Mouse (Mus musculus) embryonic facial prominence, embryonic 10.5 days (tissue): Measurements from ENCODE around the gene Dab2ip. TPM values are rescaled to one million over a fixed set of nuclear protein-coding genes. Genes with fewer than 3 reads are reported as not detected.
A peak's percentile ranks its signal among the peaks of the same experiment; 100 is the strongest.

Experiments
- DNase-seq: peaks from one replicate; pipeline ENCODE4 v3.0.0-alpha.2; 2017; ENCODE audit warnings: low spot score
- H3K27ac ChIP-seq: fragments of 300-500 bp; sonication (generic); replicated peaks from 2 replicates; pipeline ENCODE4 v1.5.1; 2016; ENCODE audit warnings: mild to moderate bottlenecking
- H3K27me3 ChIP-seq: fragments of 300-500 bp; sonication (generic); replicated peaks from 2 replicates; pipeline ENCODE4 v1.6.1; 2016; ENCODE audit warnings: low read depth, mild to moderate bottlenecking; ENCODE audit not compliant: poor library complexity, severe bottlenecking
- H3K36me3 ChIP-seq: fragments of 300-500 bp; sonication (generic); replicated peaks from 2 replicates; pipeline ENCODE4 v1.6.1; 2016; ENCODE audit warnings: mild to moderate bottlenecking, moderate library complexity
- H3K4me1 ChIP-seq: fragments of 300-500 bp; sonication (generic); 2 replicates; pipeline ENCODE4 v1.6.1; 2016
- H3K4me3 ChIP-seq: fragments of 300-500 bp; sonication (generic); 2 replicates; pipeline ENCODE4 v1.5.1; 2016; ENCODE audit warnings: mild to moderate bottlenecking, moderate library complexity
- H3K9me3 ChIP-seq: fragments of 300-500 bp; sonication (generic); 2 replicates; pipeline ENCODE4 v1.6.1; 2016; ENCODE audit warnings: mild to moderate bottlenecking
- WGBS: fragments of 180-500 bp; shearing (Covaris S2); methylation state at CpG from one replicate; pipeline ENCODE4 v1.1.7; 2016; 5-methylcytosine and 5-hydroxymethylcytosine counted together
- polyA plus RNA-seq: library from polyadenylated mRNA; unstranded; fragments of >200 nt; fragmentation: Nextera tagmentation; extraction: Ambion mirVana; gene quantifications from 2 replicates; pipeline ENCODE4 v1.2.1, GENCODE M21; 2016

The Dab2ip gene
- polyA plus RNA-seq, 1 experiment from 2014 or later, result 34.7 TPM

DNA sequence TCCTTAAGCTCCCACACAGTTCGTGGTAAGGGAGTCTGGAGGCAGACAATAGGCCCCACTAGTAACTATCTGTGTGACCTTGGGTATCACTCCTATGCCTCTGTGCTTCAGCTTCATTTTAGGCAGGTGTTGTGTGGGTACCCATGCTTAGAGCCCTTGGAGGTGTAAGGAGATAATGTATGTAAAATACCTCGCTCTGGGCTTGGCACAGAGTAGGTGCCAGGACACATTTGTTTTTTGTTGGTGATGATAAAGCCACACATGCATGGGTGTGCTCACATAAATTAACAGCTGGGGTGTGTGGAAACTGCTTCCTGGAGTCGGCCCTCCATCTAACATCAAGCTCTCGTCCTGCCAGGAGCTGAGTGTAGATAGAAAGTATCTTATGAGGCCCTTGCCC is 130.1 kb downstream of the Dab2ip start:
- H3K27ac ChIP-seq, result no peak overlapping the region
- no peak overlapping the region for H3K4me3 ChIP-seq
- H3K36me3 ChIP-seq, result peaks cover 26% of the 10 kb centered on the region
- H3K27me3 ChIP-seq, result no peaks in the 10 kb centered on the region
- DNase-seq, result no peak
- WGBS, result 76% methylated on average over 4 of the region's 4 CpGs
- no peaks in the 10 kb centered on the region for H3K9me3 ChIP-seq
- peaks cover 81% of the 10 kb centered on the region for H3K4me1 ChIP-seq

GRCm38 (mm10) chr2:35688581-35688980 is 130.5 kb downstream of the Dab2ip start:
- DNase-seq, result no peak
- 92% methylated on average over 5 of the region's 5 CpGs for WGBS
- Histone ChIP-seq H3K4me1 (peaks cover 81% of the 10 kb centered on the region), H3K27me3 (no peaks in the 10 kb centered on the region), H3K4me3 (no peak overlapping the region), H3K36me3 (peaks cover 27% of the 10 kb centered on the region), H3K27ac (no peak overlapping the region), H3K9me3 (no peaks in the 10 kb centered on the region)

GRCm38 (mm10) chr2:35689881-35690280 is 131.8 kb downstream of the Dab2ip start:
- no peaks in the 10 kb centered on the region for H3K9me3 ChIP-seq
- peaks cover 87% of the 10 kb centered on the region for H3K4me1 ChIP-seq
- H3K27me3 ChIP-seq, result no peaks in the 10 kb centered on the region
- H3K4me3 ChIP-seq, result no peak overlapping the region
- no peak for DNase-seq
- 74% methylated on average over 2 of the region's 2 CpGs for WGBS
- peaks cover 27% of the 10 kb centered on the region for H3K36me3 ChIP-seq
- no peak overlapping the region for H3K27ac ChIP-seq

DNA sequence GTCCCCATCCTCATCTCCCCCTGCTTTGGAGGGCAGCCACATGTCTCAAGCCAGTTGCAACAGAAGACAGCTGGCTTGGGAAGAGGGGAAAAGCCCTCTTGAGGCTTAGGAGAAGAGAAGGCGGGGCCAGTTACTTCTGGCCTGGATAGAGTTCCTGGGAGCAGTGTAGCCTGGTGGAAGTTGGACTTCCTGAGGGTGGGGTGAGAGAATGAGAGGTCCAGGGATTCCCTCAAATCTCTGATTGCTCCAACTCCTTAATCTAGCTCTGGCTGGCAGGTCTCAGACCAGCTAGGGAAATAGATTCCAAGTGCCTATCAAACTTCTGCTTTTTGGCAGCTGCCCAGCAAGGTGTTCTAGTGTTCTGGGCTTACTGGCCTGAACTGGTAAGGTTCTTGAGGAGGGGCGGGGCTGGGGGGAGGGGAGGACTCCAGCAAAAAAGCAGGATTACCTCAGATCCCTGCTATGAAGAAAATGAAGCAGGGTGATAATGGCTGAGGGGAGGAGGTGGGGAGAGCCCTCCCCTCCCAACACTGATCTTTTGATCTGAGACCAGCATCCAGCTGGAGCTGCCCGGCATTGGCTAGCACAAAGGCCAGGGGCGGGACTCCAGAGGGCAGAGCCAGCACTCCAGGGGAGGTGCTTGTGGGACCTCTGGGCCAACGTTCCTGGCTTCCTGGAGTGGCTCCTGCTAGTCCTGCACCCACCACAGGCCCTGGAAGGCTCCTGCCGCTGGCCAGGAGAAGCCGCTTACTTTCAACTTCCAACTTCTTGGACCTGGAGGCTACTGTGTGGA is 133.4 kb downstream of the Dab2ip start:
- Histone ChIP-seq H3K27me3 (no peaks in the 10 kb centered on the region), H3K4me3 (peak overlapping the region; percentile 18; the same call in 1 of the 2 replicates), H3K4me1 (peaks cover 96% of the 10 kb centered on the region), H3K36me3 (peaks cover 17% of the 10 kb centered on the region), H3K9me3 (no peaks in the 10 kb centered on the region), H3K27ac (peak overlapping the region; percentile 76)
- 18% methylated on average over 7 of the region's 7 CpGs for WGBS
- peak; percentile 79 for DNase-seq

GRCm38 (mm10) chr2:35692272-35692900 is 134.3 kb downstream of the Dab2ip start:
- Histone ChIP-seq H3K4me1 (peaks cover 97% of the 10 kb centered on the region), H3K27me3 (no peaks in the 10 kb centered on the region), H3K36me3 (peaks cover 10% of the 10 kb centered on the region; the same call in 1 of the 2 replicates), H3K27ac (peak overlapping the region; percentile 76), H3K9me3 (no peaks in the 10 kb centered on the region), H3K4me3 (0 out of 2 replicates have a peak overlapping the region, but pooled peaks have one; percentile 18)
- DNase-seq, result no peak
- WGBS, result 89% methylated on average over 11 of the region's 11 CpGs

DNA sequence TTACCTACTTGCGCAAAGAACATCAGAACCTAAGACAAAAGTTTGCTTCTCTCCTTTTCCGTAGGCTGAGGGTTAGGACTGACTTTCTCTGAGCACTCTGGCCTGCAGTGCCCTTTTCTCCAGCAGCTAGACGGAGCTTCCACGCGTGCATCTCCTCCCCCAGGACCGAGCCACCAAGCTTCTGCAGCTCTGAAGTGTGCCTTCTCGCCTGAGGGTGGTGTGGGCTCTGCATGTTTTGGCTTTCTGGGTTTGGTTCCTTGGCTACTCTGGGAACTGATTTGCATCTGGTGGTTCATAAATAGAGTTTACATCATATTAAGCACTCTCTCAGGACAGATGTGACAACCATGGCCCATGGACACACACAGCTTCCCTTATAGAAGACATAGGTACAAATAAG is 135.0 kb downstream of the Dab2ip start:
- H3K9me3 ChIP-seq, result no peaks in the 10 kb centered on the region
- 84% methylated on average over 7 of the region's 7 CpGs for WGBS
- no peaks in the 10 kb centered on the region for H3K27me3 ChIP-seq
- no peak overlapping the region for H3K27ac ChIP-seq
- DNase-seq, result no peak
- H3K4me3 ChIP-seq, result no peak overlapping the region
- H3K36me3 ChIP-seq, result peaks cover 10% of the 10 kb centered on the region; the same call in 1 of the 2 replicates
- H3K4me1 ChIP-seq, result peaks cover 99% of the 10 kb centered on the region

DNA sequence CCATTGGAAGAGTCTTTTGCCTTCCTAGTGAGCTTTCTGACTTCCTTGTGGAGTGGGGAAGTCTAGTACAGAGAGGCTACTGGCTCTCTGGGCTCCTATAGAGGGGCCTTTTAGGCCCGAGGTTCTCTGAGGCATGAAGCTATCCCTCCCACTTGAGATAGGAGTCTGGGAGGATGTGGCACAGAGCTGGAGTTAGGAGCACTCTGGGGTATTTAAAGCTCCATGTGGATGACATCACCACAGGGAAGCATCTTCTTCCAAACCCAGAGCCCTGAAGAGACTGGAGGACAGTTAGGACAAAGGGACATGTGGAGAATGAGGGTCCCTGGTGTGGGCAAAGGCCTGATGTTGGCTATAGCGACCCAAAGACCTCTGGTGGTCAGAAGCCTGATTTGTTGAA is 136.0 kb downstream of the Dab2ip start:
- H3K27me3 ChIP-seq, result no peaks in the 10 kb centered on the region
- H3K4me3 ChIP-seq, result no peak overlapping the region
- H3K36me3 ChIP-seq, result peaks cover 3% of the 10 kb centered on the region; the same call in 1 of the 2 replicates
- no peaks in the 10 kb centered on the region for H3K9me3 ChIP-seq
- WGBS, result 66% methylated on average over 2 of the region's 2 CpGs
- DNase-seq, result no peak
- peaks cover 99% of the 10 kb centered on the region for H3K4me1 ChIP-seq
- H3K27ac ChIP-seq, result no peak overlapping the region; the same call in 1 of the 2 replicates

DNA sequence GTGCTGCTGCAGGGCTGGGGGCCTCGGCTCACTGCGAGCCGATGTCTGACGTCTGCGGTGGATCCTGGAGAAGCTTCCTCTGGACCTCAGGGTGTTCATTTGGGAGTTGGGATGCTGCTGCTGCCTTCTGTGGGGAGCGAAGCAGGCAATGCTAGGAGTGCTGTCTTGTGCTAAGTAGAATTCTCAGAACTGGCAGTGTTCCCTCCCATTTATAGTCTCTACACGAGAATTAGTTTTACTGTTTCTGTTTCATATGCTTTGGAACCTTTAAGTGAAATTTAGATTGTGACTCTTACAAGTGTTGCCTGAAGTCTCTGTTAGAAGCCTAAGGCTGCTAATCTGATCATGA is 138.1 kb downstream of the Dab2ip start:
- H3K36me3 ChIP-seq, result 0 out of 2 replicates have a peak, but pooled peaks cover 3% of the 10 kb centered on the region
- no peak overlapping the region for H3K4me3 ChIP-seq
- no peaks in the 10 kb centered on the region for H3K27me3 ChIP-seq
- H3K9me3 ChIP-seq, result no peaks in the 10 kb centered on the region
- peak overlapping the region; percentile 79 for H3K27ac ChIP-seq
- H3K4me1 ChIP-seq, result peaks cover 99% of the 10 kb centered on the region
- WGBS, result 69% methylated on average over 7 of the region's 7 CpGs
- DNase-seq, result no peak

DNA sequence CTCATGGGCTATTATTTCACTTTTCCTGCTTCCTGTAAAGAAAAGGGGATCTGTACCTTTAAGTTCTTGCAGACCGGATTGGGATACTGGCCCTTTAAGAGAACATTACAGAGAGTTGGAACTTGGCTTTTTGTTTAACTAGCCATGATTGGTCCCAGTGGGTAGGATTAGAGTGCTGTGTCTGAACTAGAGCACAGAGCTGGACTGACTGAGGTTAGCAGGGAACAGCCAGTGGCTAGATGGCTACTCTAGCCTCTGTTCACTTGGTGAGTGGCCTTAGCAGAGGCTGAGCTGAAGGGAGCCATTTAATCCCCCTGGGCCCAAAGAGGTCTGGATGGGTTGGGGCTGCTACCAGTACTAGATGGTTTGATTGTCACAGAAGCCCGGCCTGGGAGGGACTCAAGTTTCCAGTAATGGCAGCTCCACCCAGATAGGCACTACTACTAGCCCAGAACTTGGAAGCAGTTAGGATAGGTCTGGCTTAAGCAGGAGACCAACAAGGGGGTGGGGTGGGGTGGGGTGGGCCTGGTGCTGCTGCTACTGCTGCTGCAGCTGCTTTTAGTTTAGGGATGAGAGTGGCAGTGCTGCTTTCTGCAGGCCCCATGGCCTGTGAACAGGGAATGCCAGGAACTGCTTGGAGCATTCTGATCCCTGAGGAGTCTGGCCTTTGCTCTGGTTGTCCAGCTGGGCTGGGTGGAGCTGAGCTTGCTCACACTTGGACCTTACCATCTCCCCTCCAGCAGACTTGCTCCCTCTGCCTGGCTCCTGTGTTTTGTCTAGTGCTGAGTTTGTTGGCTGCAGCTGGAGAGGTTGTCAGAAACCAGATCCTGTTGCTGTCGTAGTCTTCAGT is 138.7 kb downstream of the Dab2ip start:
- Histone ChIP-seq H3K27ac (peak overlapping the region; percentile 79), H3K27me3 (no peaks in the 10 kb centered on the region), H3K4me1 (peaks cover 98% of the 10 kb centered on the region), H3K36me3 (peaks cover 6% of the 10 kb centered on the region), H3K9me3 (no peaks in the 10 kb centered on the region), H3K4me3 (peak overlapping the region; percentile 40)
- DNase-seq, result peak; percentile 63
- 18% methylated on average over 3 of the region's 3 CpGs for WGBS

DNA sequence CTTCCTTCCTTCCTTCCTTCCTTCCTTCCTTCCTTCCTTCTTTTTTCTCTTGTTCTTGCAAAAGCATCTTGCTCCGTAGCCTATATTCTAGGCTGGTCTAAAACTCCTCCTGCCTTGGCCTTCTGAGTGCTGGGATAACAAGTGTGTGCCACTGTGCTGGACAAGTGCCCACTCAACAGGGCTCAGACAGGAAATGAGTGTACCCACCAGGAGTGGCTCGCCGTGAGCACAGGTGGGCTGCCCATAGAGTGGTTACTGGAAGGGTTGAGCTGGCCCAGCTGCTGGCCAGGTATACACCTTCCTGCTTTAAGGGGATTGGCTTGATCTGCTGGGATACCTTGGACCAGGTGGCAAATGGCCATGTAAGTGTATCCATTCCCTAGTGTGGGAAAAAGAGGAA is 139.7 kb downstream of the Dab2ip start:
- peaks cover 98% of the 10 kb centered on the region for H3K4me1 ChIP-seq
- no peak for DNase-seq
- H3K9me3 ChIP-seq, result no peaks in the 10 kb centered on the region
- 96% methylated on average over 3 of the region's 3 CpGs for WGBS
- peaks cover 12% of the 10 kb centered on the region for H3K36me3 ChIP-seq
- peak overlapping the region; percentile 79; the same call in 1 of the 2 replicates for H3K27ac ChIP-seq
- no peaks in the 10 kb centered on the region for H3K27me3 ChIP-seq
- no peak overlapping the region for H3K4me3 ChIP-seq

- Histone ChIP-seq H3K27ac (no peak overlapping the region; the same call in 1 of the 2 replicates), H3K4me1 (peaks cover 78% of the 10 kb centered on the region), H3K36me3 (peaks cover 25% of the 10 kb centered on the region), H3K9me3 (no peaks in the 10 kb centered on the region), H3K27me3 (no peaks in the 10 kb centered on the region), H3K4me3 (no peak overlapping the region)
- no peak for DNase-seq
- WGBS, result 88% methylated on average over 2 of the region's 2 CpGs
These were observed 142.9 kb downstream of the Dab2ip start for GRCm38 (mm10) chr2:35700966-35701365.

DNA sequence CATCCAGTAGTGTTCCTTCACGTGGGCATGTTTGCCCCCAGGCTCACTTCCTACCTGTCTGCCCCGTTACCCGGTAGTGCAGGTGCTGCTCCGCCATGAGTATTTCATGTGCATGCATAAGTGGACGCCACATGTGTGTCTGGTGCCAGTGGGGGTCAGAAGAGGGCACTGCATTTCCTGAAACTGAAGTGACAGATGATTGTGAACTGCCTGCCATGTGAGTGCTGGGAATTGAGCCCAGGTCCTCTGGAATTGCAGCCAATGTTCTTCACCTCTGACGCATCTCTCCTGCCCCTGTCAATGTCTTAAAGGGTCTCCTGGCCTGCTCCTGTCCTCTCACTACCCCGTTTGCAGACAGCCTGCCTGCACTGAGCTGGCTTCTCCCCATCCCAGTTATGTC is 143.9 kb downstream of the Dab2ip start:
- H3K27me3 ChIP-seq, result no peaks in the 10 kb centered on the region
- H3K27ac ChIP-seq, result peak overlapping the region; percentile 59
- H3K9me3 ChIP-seq, result no peaks in the 10 kb centered on the region
- H3K4me1 ChIP-seq, result peaks cover 73% of the 10 kb centered on the region
- peaks cover 33% of the 10 kb centered on the region for H3K36me3 ChIP-seq
- WGBS, result 74% methylated on average over 7 of the region's 7 CpGs
- no peak for DNase-seq
- H3K4me3 ChIP-seq, result no peak overlapping the region
